Mouse (Mus musculus) liver, embryonic 14.5 days (tissue): ENCODE measurements around the gene Frmd3. TPM values are rescaled to one million over a fixed set of nuclear protein-coding genes. Genes with fewer than 3 reads are reported as not detected.

Experiments
- ATAC-seq: fragments of 200-750 bp; cut with Nextera tagmentation; 2 replicates; pipeline ENCODE4 v1.8.0; 2017; ENCODE audit warnings: moderate number of reproducible peaks, mild to moderate bottlenecking, moderate library complexity; ENCODE audit not compliant: insufficient read depth
- DNase-seq, 3 experiments: peaks; one replicate each; pipeline ENCODE4 v3.0.0-alpha.2; 2012 to 2013; ENCODE audit warnings: low read depth in 3 of 3, low spot score in 3 of 3
- H3K27ac ChIP-seq: fragments of 300-500 bp; sonication (generic); 2 replicates; pipeline ENCODE4 v1.5.1; 2014; ENCODE audit warnings: moderate library complexity, mild to moderate bottlenecking, control low read depth, inconsistent platforms
- H3K27me3 ChIP-seq: fragments of 300-500 bp; sonication (generic); 2 replicates; pipeline ENCODE4 v1.6.1; 2014; ENCODE audit warnings: mild to moderate bottlenecking, low read length, moderate library complexity; ENCODE audit not compliant: control insufficient read depth, insufficient read depth
- H3K36me3 ChIP-seq: fragments of 300-500 bp; sonication (generic); replicated peaks from 2 replicates; pipeline ENCODE4 v1.6.1; 2014; ENCODE audit warnings: low read depth; ENCODE audit not compliant: control insufficient read depth, insufficient read depth
- H3K4me1 ChIP-seq, 2 experiments: fragments of 200-500 bp in 1 of 2; fragments of 300-500 bp in 1 of 2; sonication (generic) in 1 of 2; replicated peaks; 2 replicates each; pipeline ENCODE4 v1.6.1; 2012 to 2014; ENCODE audit warnings: antibody characterized with exemption in 1 of 2, inconsistent platforms in 1 of 2, low read length in 1 of 2; ENCODE audit not compliant: control insufficient read depth in 2 of 2, insufficient read depth in 2 of 2
- H3K4me2 ChIP-seq: fragments of 300-500 bp; sonication (generic); 2 replicates; pipeline ENCODE4 v1.6.1; 2014; ENCODE audit warnings: low read depth, mild to moderate bottlenecking, control low read depth, moderate library complexity
- H3K4me3 ChIP-seq, 2 experiments: fragments of 200-500 bp in 1 of 2; fragments of 300-500 bp in 1 of 2; sonication (generic) in 1 of 2; 2 replicates each; pipeline ENCODE4 v1.5.1; 2012 to 2014; ENCODE audit warnings: low read depth in 2 of 2, low read length in 2 of 2, mild to moderate bottlenecking in 2 of 2, control low read depth in 1 of 2, inconsistent platforms in 1 of 2, moderate library complexity in 1 of 2; ENCODE audit not compliant: insufficient read depth in 1 of 2
- H3K9ac ChIP-seq: fragments of 300-500 bp; sonication (generic); replicated peaks from 2 replicates; pipeline ENCODE4 v1.6.1; 2014; ENCODE audit warnings: mild to moderate bottlenecking, control low read depth, moderate library complexity
- H3K9me3 ChIP-seq: fragments of 300-500 bp; sonication (generic); 2 replicates; pipeline ENCODE4 v1.6.1; 2016; ENCODE audit warnings: low read length, mixed read lengths; ENCODE audit not compliant: control insufficient read depth
- CTCF ChIP-seq: IDR thresholded peaks from 2 replicates; pipeline ENCODE4 v1.5.1; 2016; ENCODE audit warnings: antibody characterized with exemption, low read depth, control low read depth
- EP300 ChIP-seq: IDR thresholded peaks from 2 replicates; pipeline ENCODE4 v1.6.1; 2016; ENCODE audit warnings: antibody characterized with exemption, low read depth
- WGBS: fragments of 180-500 bp; shearing (Covaris S2); extraction: QIAGEN DNeasy Blood & Tissue Kit; methylation state at CpG from one replicate; pipeline ENCODE4 v1.1.7; 2014; ENCODE audit not compliant: insufficient replicate concordance; 5-methylcytosine and 5-hydroxymethylcytosine counted together
- polyA plus RNA-seq, 2 experiments: library from polyadenylated mRNA; depleted of rRNA in 1 of 2; stranded (reverse) in 1 of 2; unstranded in 1 of 2; fragments of >200 nt; fragmentation: Nextera tagmentation in 1 of 2; extraction: Ambion mirVana in 1 of 2; gene quantifications; 2 replicates each; pipeline versions ENCODE4 v1.2.1 to v1.2.3; 2012 to 2014

Gene Frmd3
- polyA plus RNA-seq, 2 experiments, result 0.02 to 0.11 TPM

DNA sequence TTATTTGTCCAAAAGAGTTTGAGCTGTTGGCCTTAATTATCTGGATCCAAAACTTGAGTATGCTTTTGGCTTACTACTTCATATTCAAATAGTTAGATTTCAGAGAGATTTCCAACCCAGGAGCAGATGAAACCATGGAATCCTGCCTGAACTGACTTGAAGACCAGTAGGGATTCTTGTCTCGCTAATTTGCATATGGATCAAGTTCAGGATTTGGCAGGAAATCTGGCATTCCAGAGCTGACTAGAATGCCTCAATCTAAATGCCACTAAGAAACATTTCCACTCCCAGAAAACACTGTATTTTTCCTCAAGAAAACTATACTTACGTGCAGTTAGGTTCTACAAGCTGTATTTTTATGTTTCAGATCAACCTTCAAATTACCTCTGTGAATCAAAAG, 6.8 kb downstream of the Frmd3 start:
- no peak for DNase-seq
- H3K36me3 ChIP-seq, result no peaks in the 10 kb centered on the region
- no peak overlapping the region for H3K4me3 ChIP-seq
- no peak overlapping the region for H3K9ac ChIP-seq
- H3K27ac ChIP-seq, result no peak overlapping the region
- ATAC-seq, result no peak
- H3K4me1 ChIP-seq, result no peaks in the 10 kb centered on the region
- H3K27me3 ChIP-seq, result no peaks in the 10 kb centered on the region
- no peak for TF ChIP-seq EP300
- WGBS, result 39% methylated on average over 2 of the region's 2 CpGs
- H3K4me2 ChIP-seq, result no peak overlapping the region
- no peaks in the 10 kb centered on the region for H3K9me3 ChIP-seq

GRCm38 (mm10) chr4:74043226-74043625, 30.0 kb downstream of the Frmd3 start:
- DNase-seq, result no peak
- H3K4me3 ChIP-seq, result no peak overlapping the region
- no peak overlapping the region for H3K9ac ChIP-seq

DNA sequence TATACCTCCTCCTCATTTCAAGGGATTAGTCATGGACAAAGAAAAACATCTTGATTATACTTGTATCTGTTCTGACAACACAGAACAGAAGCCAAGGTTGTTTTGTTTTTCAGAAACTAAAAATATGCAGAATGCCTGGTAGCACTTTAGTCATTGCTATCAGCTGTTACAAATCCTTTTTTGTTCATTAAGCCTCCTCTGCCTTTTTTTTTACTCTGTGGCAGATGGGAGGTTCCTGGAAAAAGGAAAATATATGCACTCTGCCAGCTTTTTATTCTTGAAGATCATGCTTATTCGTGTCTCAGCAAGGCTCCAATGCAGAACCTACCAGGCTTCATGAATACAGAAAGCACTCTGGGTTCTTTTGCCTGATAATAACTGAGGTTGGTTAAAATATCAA, 38.5 kb downstream of the Frmd3 start:
- H3K9ac ChIP-seq, result no peak overlapping the region
- no peaks in the 10 kb centered on the region for H3K36me3 ChIP-seq
- H3K4me2 ChIP-seq, result no peak overlapping the region
- H3K9me3 ChIP-seq, result no peaks in the 10 kb centered on the region
- DNase-seq, result no peak
- no peaks in the 10 kb centered on the region for H3K27me3 ChIP-seq
- no peak overlapping the region for H3K4me3 ChIP-seq
- H3K4me1 ChIP-seq, result no peaks in the 10 kb centered on the region
- no peak for TF ChIP-seq EP300
- TF ChIP-seq CTCF, result no peak
- H3K27ac ChIP-seq, result no peak overlapping the region
- ATAC-seq, result no peak
- WGBS, result 39% methylated on average over 1 of the region's 1 CpGs

More at GRCm38 (mm10) chr4:74043226-74043625, 30.0 kb downstream of the Frmd3 start:
- Histone ChIP-seq H3K27me3 (no peaks in the 10 kb centered on the region), H3K36me3 (no peaks in the 10 kb centered on the region), H3K9me3 (no peaks in the 10 kb centered on the region), H3K27ac (no peak overlapping the region), H3K4me1 (no peaks in the 10 kb centered on the region), H3K4me2 (no peak overlapping the region)
- no peak for ATAC-seq
- TF ChIP-seq CTCF (no peak), EP300 (no peak)

DNA sequence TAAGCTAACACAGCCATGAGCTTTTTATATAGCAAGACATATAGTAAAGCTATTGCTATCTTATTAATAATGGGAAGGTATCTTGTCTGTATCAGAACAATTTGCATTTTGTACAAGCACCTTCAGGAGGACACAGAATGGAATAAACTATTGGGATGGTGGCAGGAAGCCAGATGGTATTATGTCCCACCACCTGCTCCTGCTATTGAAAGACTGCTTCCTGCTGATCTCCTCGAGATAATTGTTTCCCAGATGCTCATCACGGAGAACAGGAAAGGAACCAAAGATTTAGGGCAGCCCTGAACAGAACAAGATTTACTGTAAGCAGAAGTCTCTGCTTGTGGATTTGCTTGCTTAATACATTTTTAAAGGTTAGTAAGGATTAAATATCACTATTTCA, 63.5 kb downstream of the Frmd3 start:
- TF ChIP-seq EP300, result no peak
- Histone ChIP-seq H3K4me2 (no peak overlapping the region), H3K36me3 (no peaks in the 10 kb centered on the region), H3K27me3 (no peaks in the 10 kb centered on the region), H3K9ac (no peak overlapping the region), H3K4me3 (no peak overlapping the region), H3K9me3 (no peaks in the 10 kb centered on the region), H3K27ac (no peak overlapping the region), H3K4me1 (no peaks in the 10 kb centered on the region)
- WGBS, result 14% methylated on average over 2 of the region's 2 CpGs
- DNase-seq (no peak), ATAC-seq (no peak)

GRCm38 (mm10) chr4:74110816-74111215, 97.6 kb downstream of the Frmd3 start:
- Histone ChIP-seq H3K4me2 (no peak overlapping the region), H3K9me3 (no peaks in the 10 kb centered on the region), H3K4me3 (no peak overlapping the region), H3K4me1 (no peaks in the 10 kb centered on the region), H3K27ac (no peak overlapping the region), H3K36me3 (no peaks in the 10 kb centered on the region), H3K27me3 (no peaks in the 10 kb centered on the region), H3K9ac (no peak overlapping the region)
- TF ChIP-seq EP300 (no peak), CTCF (no peak)
- WGBS, result 56% methylated on average over 3 of the region's 3 CpGs
- no peak for ATAC-seq
- no peak for DNase-seq

DNA sequence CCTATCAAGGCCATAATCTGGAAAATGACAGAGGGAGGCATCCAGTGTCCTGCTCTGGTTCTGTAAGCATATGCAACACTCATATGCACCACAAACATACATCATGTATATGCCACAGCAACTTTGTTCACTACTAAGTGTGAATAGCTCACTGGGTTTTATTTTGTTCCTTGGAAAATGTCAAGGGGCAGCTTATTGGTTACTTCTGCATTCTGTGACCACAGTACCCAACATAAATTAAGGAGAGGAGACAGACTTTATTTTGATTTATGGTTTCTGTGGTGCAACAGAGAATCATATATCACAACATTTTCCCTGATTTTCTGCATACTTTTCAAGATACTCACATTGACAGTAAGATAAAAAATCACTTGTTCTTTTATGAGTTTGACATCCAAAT, 178.3 kb downstream of the Frmd3 start:
- no peaks in the 10 kb centered on the region for H3K4me1 ChIP-seq
- no peak overlapping the region for H3K4me2 ChIP-seq
- H3K9me3 ChIP-seq, result no peaks in the 10 kb centered on the region
- H3K4me3 ChIP-seq, result no peak overlapping the region
- no peak for TF ChIP-seq CTCF
- no peak for TF ChIP-seq EP300
- H3K9ac ChIP-seq, result no peak overlapping the region
- no peaks in the 10 kb centered on the region for H3K36me3 ChIP-seq
- H3K27me3 ChIP-seq, result no peaks in the 10 kb centered on the region
- ATAC-seq (no peak), DNase-seq (no peak)
- H3K27ac ChIP-seq, result no peak overlapping the region
